Mouse (Mus musculus) lung, postnatal 25 days (tissue): ENCODE measurements around the gene Tssc4.

Experiments used
- DNase-seq: peaks from one replicate; pipeline ENCODE4 v3.0.0; 2022; ENCODE audit warnings: low spot score

The Tssc4 gene

DNA sequence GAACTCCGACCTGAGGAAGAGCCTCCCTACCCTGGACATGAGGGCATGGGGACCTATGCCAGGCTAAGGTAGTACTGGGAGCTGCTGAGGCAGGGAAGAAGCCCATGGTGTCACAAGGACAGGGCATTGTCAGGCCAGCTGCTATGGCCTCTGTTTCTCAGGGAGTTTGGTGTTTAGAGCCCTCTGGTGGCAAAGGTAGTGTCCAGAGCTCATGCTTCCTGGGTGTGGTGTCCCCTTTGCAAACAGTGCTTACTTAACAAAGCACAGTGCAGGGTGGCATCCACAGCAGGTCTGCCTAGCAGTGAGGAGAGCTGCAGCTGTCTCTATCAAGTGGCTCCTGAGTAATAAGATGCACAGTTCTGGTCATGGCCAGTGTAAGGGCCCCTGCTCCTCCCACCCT, 41.8 kb downstream of the Tssc4 start:
- DNase-seq = peak; percentile 59

- DNase-seq = no peak
Measured at GRCm38 (mm10) chr7:143111719-143112118, 42.7 kb downstream of the Tssc4 start.

DNA sequence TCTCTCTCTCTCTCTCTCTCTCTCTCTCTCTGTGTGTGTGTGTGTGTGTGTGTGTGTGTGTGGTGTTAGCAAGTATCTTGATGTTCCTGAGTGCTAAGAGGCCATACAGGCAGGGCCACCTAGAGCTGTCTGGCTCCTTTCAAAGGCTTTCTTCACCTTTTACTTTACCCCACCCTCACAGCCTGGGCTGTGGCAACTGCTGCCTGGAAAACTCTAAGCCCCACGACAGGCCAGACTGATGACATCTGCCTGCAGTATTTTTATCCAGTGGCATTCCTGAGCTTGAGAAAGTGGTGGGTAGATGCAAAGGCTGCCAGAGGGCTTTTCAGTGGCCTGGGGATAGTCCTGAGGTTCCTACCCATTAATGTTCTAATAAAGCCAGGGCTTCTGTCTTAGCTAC, 43.3 kb downstream of the Tssc4 start:
- no peak for DNase-seq

DNA sequence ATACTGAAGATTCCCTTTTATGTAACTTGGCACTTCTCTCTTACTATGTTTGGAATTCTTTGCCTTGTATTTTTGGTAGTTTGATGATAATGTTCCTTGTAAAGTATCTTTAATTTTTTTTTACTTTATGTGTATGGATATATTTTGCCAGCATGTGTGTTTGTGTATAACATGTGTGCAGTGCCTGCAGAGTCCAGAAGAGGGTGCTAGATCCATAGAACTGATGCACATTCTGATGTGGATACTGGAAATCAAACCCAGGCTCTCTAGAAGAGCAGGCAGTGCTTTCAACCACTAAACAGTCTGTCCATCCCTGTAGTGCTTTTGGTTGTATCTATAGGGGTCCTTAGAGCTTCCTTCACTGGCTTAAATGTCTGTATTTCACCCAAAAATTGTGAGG, 45.7 kb downstream of the Tssc4 start:
- DNase-seq = no peak

GRCm38 (mm10) chr7:143116521-143116920, 47.5 kb downstream of the Tssc4 start:
- no peak for DNase-seq

DNA sequence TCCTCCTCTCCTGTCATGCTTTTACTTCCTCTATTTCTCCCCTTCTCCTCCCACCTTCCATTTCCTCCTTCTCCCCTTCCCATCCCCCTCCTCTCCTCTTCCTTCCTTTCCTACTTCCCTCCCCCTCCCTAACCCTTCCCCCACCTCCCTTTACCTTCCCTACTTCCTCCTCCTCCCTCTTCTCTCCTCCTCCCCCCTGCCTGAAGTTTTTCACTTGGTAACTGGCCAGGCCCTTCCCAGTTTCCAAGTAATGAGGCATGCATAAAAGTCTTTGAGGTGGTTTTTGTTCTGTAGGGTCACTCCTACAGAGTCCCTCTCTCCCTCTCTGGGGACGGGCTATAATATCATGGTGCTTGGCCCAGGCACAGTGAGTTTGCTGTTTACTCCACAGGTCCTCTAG, 50.4 kb downstream of the Tssc4 start:
- DNase-seq = peak; percentile 59

DNA sequence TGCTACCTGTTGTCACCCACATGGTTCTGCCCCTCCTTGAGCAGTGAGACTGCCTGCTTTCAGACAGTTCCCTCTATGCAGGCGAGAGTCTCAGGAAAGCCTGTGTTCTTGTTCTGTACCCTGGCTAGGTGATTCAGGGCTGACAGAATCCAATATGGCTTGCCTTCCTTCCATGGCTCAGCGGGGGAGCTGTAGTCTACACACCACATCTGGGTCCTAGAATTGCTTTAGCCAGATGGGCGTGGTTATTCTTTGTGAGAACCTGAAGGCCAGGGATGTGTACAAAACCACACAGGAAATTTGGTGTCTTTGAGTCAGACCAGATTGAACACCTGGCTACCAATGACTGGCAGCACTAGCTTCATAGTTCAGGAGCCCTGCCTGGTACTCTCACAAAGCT, 50.8 kb downstream of the Tssc4 start:
- no peak for DNase-seq
